In genomic region chr1:64527626-64528025, GRCm38 (mm10) we compare ENCODE assay signal across 21 mouse cellular contexts. TPM values are rescaled to one million over a fixed set of nuclear protein-coding genes. Genes with fewer than 3 reads are reported as not detected.
DNase-seq lines count a peak whose midpoint lies in the region; ATAC-seq and TF ChIP-seq lines count a peak whose summit lies in the region.
"Had no signal": no experiment of that assay in that cellular context is flagged by ENCODE, and none has a peak within 500 bp of the region (broad histone marks: within the 10 kb centered on the region; RNA-seq: fewer than 3 reads in every experiment).

No protein-coding gene starts in this region.

- TF ChIP-seq CTCF in lung, adult 2 months (IDR thresholded peaks at IDR 0.05; ENCODE audit: insufficient read depth, low read length), result no peak

- peak; percentile 59 for ATAC-seq in inflammation-experienced regulatory T-cells, adult 6 months
- ATAC-seq in forebrain, embryonic 13.5 days, result no peak
- ATAC-seq: forebrain, postnatal 0 days had no signal

- DNase-seq in lung, postnatal 25 days (ENCODE audit: low spot score), result peak; percentile 41
- DNase-seq in lung, adult 2 months, result no peak
- DNase-seq in CD8-positive naive resting alpha-beta T cell, adult 2 months (ENCODE audit: low read depth in 2 of 2, low spot score in 2 of 2), result peak; percentile 38 to 67
- DNase-seq in thymus, postnatal 25 days, result peak; percentile 67
- no peak for DNase-seq in kidney, postnatal 4 days
- no peak for DNase-seq in cerebellum, adult 11 months
- DNase-seq: adrenal gland, postnatal 14 days; cerebellum, adult 18-20 months; forebrain, postnatal 0 days; gastrocnemius, postnatal 10 days; heart, adult 18-20 months; lung, postnatal 10 days; right cerebral cortex, postnatal 4 days had no signal

- peaks cover 7% of the 10 kb centered on the region; the same call in 1 of the 2 replicates for H3K4me1 ChIP-seq in lung, adult 2 months (ENCODE audit: control insufficient read depth, insufficient read depth, low read length)
- H3K4me1 ChIP-seq in forebrain, embryonic 13.5 days, result peaks cover 10% of the 10 kb centered on the region

- 0 out of 2 replicates have a peak, but pooled peaks cover 3% of the 10 kb centered on the region for H3K9me3 ChIP-seq in forebrain, embryonic 13.5 days (replicated peaks)
- H3K9me3 ChIP-seq: embryonic facial prominence, embryonic 12.5 days; heart, embryonic 15.5 days; limb, embryonic 12.5 days; neural tube, embryonic 13.5 days; stomach, embryonic 15.5 days had no signal

- no peak overlapping the region for H3K4me2 ChIP-seq in forebrain, embryonic 13.5 days
- H3K4me2 ChIP-seq: embryonic facial prominence, embryonic 12.5 days; heart, embryonic 15.5 days; limb, embryonic 12.5 days; neural tube, embryonic 13.5 days; stomach, embryonic 15.5 days had no signal

- no peak overlapping the region for H3K9ac ChIP-seq in forebrain, embryonic 13.5 days
- H3K9ac ChIP-seq: embryonic facial prominence, embryonic 12.5 days; forebrain, postnatal 0 days; heart, embryonic 15.5 days; limb, embryonic 12.5 days; liver, embryonic 14.5 days; neural tube, embryonic 13.5 days; stomach, embryonic 15.5 days had no signal

- no peaks in the 10 kb centered on the region for H3K27me3 ChIP-seq in forebrain, embryonic 13.5 days
- H3K27me3 ChIP-seq: embryonic facial prominence, embryonic 12.5 days; heart, embryonic 15.5 days; limb, embryonic 12.5 days; neural tube, embryonic 13.5 days; stomach, embryonic 15.5 days had no signal

- no peaks in the 10 kb centered on the region for H3K36me3 ChIP-seq in forebrain, embryonic 13.5 days (ENCODE audit: poor library complexity, severe bottlenecking)
- H3K36me3 ChIP-seq: embryonic facial prominence, embryonic 12.5 days; heart, embryonic 15.5 days; neural tube, embryonic 13.5 days; stomach, embryonic 15.5 days had no signal

- TF ChIP-seq POLR2A in lung, adult 2 months (IDR thresholded peaks at IDR 0.05; ENCODE audit: borderline replicate concordance, extremely low read depth, low read depth, low read length), result no peak

- H3K27ac ChIP-seq in forebrain, embryonic 13.5 days, result no peak overlapping the region
- H3K27ac ChIP-seq: embryonic facial prominence, embryonic 12.5 days; heart, embryonic 15.5 days; limb, embryonic 12.5 days; liver, embryonic 14.5 days; neural tube, embryonic 13.5 days; stomach, embryonic 15.5 days had no signal

- no peak overlapping the region for H3K4me3 ChIP-seq in lung, adult 2 months (replicated peaks; ENCODE audit: extremely low read depth, low read depth, low read length)
- H3K4me3 ChIP-seq in forebrain, embryonic 13.5 days, result no peak overlapping the region
- H3K4me3 ChIP-seq: embryonic facial prominence, embryonic 12.5 days; heart, embryonic 15.5 days; limb, embryonic 12.5 days; neural tube, embryonic 13.5 days; stomach, embryonic 15.5 days had no signal

RNA-seq across cellular contexts. Expression of gene Creb1, which starts 4.8 kb away (rescaled TPM):
- 18.4 and 19.7 TPM in 2 replicates for polyA plus RNA-seq in lung, adult 2 months (2012; rRNA removed)
- polyA plus RNA-seq in inflammation-experienced regulatory T-cells, adult 6 months (2017; shearing (Covaris generic)), result 10 to 100 TPM; 54.6 to 64.3 (median 59.7) TPM
- 44.8 and 47.8 TPM in 2 replicates for polyA plus RNA-seq in forebrain, embryonic 13.5 days (2015; fragmentation: Nextera tagmentation; extraction: Ambion mirVana)

Comparison
In these comparisons a context has a peak if more than half of its experiments do, and no peak if none do; other contexts are left out.
1. DNase-seq: peak in lung, postnatal 25 days (single experiment), CD8-positive naive resting alpha-beta T cell, adult 2 months (2 of 2) and thymus, postnatal 25 days (single experiment); none in lung, adult 2 months (single experiment), kidney, postnatal 4 days (0 of 2) and cerebellum, adult 11 months (single experiment).